Mouse (Mus musculus) ES-Bruce4 (cell line): ENCODE results near the gene Tom1. TPM values are rescaled to one million over a fixed set of nuclear protein-coding genes. Genes with fewer than 3 reads are reported as not detected.

Experiments
- H3K27ac ChIP-seq: 2 replicates; pipeline ENCODE4 v1.5.1; 2012; ENCODE audit warnings: low read length, inconsistent platforms; ENCODE audit not compliant: insufficient read depth
- H3K27me3 ChIP-seq: 2 replicates; pipeline ENCODE4 v1.6.1; 2012; ENCODE audit warnings: mild to moderate bottlenecking, low read length, inconsistent platforms; ENCODE audit not compliant: control insufficient read depth, poor library complexity, insufficient read depth, severe bottlenecking
- H3K36me3 ChIP-seq: 2 replicates; pipeline ENCODE4 v1.6.1; 2012; ENCODE audit warnings: inconsistent platforms, mild to moderate bottlenecking, low read length, moderate library complexity; ENCODE audit not compliant: control insufficient read depth, poor library complexity, insufficient read depth, severe bottlenecking
- H3K4me1 ChIP-seq: one replicate; pipeline ENCODE4 v1.8.1; 2011; ENCODE audit warnings: low read length; ENCODE audit not compliant: control insufficient read depth, insufficient read depth
- H3K4me3 ChIP-seq: 2 replicates; pipeline ENCODE4 v1.5.1; 2011; ENCODE audit warnings: low read depth, mild to moderate bottlenecking, low read length
- H3K9ac ChIP-seq: 2 replicates; pipeline ENCODE4 v1.6.1; 2012; ENCODE audit warnings: low read depth, mild to moderate bottlenecking, inconsistent platforms; ENCODE audit not compliant: poor library complexity, severe bottlenecking
- H3K9me3 ChIP-seq: replicated peaks from 2 replicates; pipeline ENCODE4 v1.6.1; 2012; ENCODE audit warnings: mild to moderate bottlenecking, low read length, inconsistent platforms; ENCODE audit not compliant: control insufficient read depth, poor library complexity, insufficient read depth, severe bottlenecking
- CTCF ChIP-seq: IDR thresholded peaks from one replicate; pipeline ENCODE4 v1.8.1; 2011; ENCODE audit warnings: low read depth, low read length
- EP300 ChIP-seq: IDR thresholded peaks from 2 replicates; pipeline ENCODE4 v1.6.1; 2011; ENCODE audit warnings: low read depth, low read length; ENCODE audit not compliant: insufficient read depth
- POLR2A ChIP-seq: IDR thresholded peaks from one replicate; pipeline ENCODE4 v1.8.1; 2011; ENCODE audit warnings: low read length; ENCODE audit not compliant: insufficient read depth
- polyA plus RNA-seq: library from polyadenylated mRNA; stranded (reverse); fragments of >200 nt; gene quantifications from 2 replicates; pipeline ENCODE4 v1.2.4, GENCODE M21; 2011; ENCODE audit warnings: low read depth; ENCODE audit not compliant: missing spikeins, insufficient read depth, insufficient read length

Gene Tom1
- polyA plus RNA-seq, 1 experiment: 46.1 TPM

DNA sequence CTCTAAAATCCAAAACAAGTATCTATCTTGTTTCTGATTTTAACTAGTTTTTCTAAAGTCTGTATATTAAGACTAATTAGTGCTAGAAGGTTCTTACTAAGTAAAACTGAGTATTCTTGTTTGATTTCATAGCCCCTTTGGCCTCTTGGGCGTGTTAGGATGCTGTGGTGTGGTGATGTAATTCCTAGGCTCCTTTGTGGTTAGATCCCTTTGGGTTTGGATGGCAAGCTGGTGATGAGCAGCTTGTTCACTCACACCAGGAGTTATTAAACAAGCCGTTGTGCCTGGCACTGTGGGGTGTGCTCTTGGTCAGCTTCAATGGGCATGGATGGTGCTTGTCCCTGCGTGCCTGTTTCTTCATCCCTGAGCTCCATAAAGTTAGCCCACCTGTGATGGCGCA is 19.8 kb downstream of the Tom1 start:
- no peak overlapping the region for H3K9ac ChIP-seq
- H3K4me3 ChIP-seq: no peak overlapping the region
- H3K27me3 ChIP-seq: no peaks in the 10 kb centered on the region
- H3K9me3 ChIP-seq: no peaks in the 10 kb centered on the region
- H3K4me1 ChIP-seq: no peaks in the 10 kb centered on the region
- TF ChIP-seq CTCF: no peak
- TF ChIP-seq EP300: no peak
- TF ChIP-seq POLR2A: no peak
- H3K36me3 ChIP-seq: 0 out of 2 replicates have a peak, but pooled peaks cover 6% of the 10 kb centered on the region
- no peak overlapping the region for H3K27ac ChIP-seq

DNA sequence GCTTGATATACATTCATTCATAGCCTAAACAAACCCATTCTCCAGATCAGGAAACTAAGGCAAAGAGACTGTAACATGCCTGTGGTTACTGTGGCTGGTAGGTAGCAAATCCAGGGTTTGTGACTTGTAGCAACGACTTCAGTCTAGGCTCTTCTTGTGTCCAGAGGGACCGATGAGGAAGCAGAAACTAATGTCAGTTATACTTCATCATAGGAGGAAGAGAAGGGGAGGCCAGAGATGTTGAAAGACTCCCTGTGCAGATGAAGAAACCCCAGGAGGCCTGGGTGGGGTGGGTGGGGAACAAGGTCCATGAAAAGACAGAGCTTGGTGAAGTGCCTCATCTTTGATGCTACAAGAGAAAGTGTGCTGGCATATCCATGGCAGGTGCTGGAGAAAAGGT is 22.2 kb downstream of the Tom1 start:
- Histone ChIP-seq H3K4me1 (no peaks in the 10 kb centered on the region), H3K9me3 (no peaks in the 10 kb centered on the region), H3K36me3 (0 out of 2 replicates have a peak, but pooled peaks cover 10% of the 10 kb centered on the region), H3K4me3 (no peak overlapping the region), H3K27me3 (no peaks in the 10 kb centered on the region), H3K9ac (no peak overlapping the region), H3K27ac (no peak overlapping the region)
- no peak for TF ChIP-seq CTCF

DNA sequence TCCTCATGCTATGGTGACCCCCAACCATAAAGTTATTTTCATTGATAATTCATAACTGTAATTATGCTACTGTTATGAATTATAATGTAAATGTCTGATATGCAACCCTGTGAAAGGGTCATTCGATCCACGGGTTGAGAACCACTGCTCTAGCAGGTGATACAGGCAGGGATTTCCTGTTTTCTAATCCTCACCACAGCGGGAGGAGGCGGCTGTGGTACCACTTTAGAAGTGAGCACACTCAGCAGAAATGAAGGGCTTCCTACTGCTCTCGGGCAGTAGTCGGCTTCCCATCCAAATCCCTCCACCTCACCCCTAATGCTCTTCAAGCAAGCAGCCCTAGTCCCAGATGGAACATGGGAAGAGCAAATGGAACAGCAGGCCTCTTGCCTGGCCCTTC is 26.5 kb downstream of the Tom1 start:
- H3K9me3 ChIP-seq: no peaks in the 10 kb centered on the region
- H3K27ac ChIP-seq: no peak overlapping the region
- no peak for TF ChIP-seq CTCF
- no peak for TF ChIP-seq EP300
- no peaks in the 10 kb centered on the region for H3K27me3 ChIP-seq
- 0 out of 2 replicates have a peak, but pooled peaks cover 6% of the 10 kb centered on the region for H3K36me3 ChIP-seq
- H3K9ac ChIP-seq: no peak overlapping the region
- no peak overlapping the region for H3K4me3 ChIP-seq
- H3K4me1 ChIP-seq: no peaks in the 10 kb centered on the region

DNA sequence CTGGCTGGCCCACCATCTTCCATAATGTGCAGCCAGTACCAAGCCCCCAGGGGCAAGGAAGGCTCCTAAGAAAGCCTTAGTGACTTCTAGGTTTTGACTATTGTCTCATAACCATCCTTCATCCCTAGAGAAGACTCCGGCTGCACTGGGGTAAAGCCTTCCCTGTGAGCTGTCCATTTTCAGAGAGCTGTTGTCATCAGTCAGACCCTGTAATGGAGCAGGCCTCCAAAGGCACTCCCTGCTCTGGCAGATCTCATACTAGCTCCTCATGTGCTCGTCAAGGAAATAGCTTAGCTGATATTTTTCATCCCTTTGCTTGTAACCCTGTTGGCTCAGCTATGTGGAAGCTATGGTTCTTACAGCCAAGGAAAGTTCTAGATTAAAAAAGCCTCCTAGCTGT is 27.3 kb downstream of the Tom1 start:
- Histone ChIP-seq H3K27ac (no peak overlapping the region), H3K9me3 (no peaks in the 10 kb centered on the region), H3K4me1 (no peaks in the 10 kb centered on the region), H3K9ac (no peak overlapping the region), H3K4me3 (no peak overlapping the region), H3K27me3 (no peaks in the 10 kb centered on the region), H3K36me3 (0 out of 2 replicates have a peak, but pooled peaks cover 5% of the 10 kb centered on the region)
- TF ChIP-seq CTCF (no peak), POLR2A (no peak), EP300 (no peak)

DNA sequence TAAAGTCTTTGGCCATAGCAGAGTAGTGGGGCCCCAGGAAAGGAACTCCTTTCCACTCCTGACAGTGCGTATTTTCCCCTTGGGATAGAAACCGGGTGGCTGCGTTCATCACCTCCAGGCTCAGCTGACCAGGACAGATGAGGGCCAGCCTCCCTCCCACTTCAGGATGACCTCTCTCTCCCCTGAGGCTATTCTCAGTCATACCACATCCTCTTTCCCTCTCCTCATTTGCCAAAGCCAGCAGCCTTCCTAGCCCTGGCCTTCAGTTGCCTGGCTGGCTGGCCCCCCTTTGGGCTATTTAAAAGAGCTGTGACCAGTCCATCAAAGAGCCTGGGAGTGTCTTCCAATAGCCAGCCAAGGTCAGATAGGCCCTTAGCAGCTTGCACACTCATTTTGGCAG is 29.8 kb downstream of the Tom1 start:
- Histone ChIP-seq H3K4me3 (no peak overlapping the region), H3K36me3 (0 out of 2 replicates have a peak, but pooled peaks cover 4% of the 10 kb centered on the region)
- no peak for TF ChIP-seq POLR2A
- TF ChIP-seq CTCF: no peak
- no peak for TF ChIP-seq EP300

DNA sequence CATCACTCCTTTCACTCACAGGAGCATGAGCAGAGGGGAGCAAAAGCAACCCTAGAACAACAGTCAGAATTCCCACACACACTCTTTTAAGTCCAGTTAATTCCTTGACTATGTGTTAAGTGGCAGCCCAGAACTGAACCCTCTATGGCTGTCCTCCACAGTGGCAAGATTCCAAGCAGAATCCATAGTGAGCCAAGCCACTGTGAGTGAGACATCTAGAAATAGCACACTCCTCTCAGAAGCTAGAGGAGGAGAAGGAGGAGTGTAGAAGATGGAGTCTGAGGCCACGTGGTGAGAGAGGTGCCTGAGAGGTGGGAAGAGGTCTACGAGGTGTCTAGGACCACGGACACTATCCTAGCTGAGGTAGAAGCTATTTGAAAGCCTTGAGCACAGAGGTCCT is 31.3 kb downstream of the Tom1 start:
- H3K27ac ChIP-seq: no peak overlapping the region
- H3K4me1 ChIP-seq: no peaks in the 10 kb centered on the region
- H3K9ac ChIP-seq: no peak overlapping the region
- H3K36me3 ChIP-seq: 0 out of 2 replicates have a peak, but pooled peaks cover 2% of the 10 kb centered on the region
- no peak overlapping the region for H3K4me3 ChIP-seq
- H3K9me3 ChIP-seq: no peaks in the 10 kb centered on the region
- H3K27me3 ChIP-seq: no peaks in the 10 kb centered on the region
- TF ChIP-seq CTCF (no peak), POLR2A (no peak), EP300 (no peak)

More for the DNA sequence above, 29.8 kb downstream of the Tom1 start:
- Histone ChIP-seq H3K4me1 (no peaks in the 10 kb centered on the region), H3K9ac (no peak overlapping the region), H3K27me3 (no peaks in the 10 kb centered on the region), H3K27ac (no peak overlapping the region), H3K9me3 (no peaks in the 10 kb centered on the region)

DNA sequence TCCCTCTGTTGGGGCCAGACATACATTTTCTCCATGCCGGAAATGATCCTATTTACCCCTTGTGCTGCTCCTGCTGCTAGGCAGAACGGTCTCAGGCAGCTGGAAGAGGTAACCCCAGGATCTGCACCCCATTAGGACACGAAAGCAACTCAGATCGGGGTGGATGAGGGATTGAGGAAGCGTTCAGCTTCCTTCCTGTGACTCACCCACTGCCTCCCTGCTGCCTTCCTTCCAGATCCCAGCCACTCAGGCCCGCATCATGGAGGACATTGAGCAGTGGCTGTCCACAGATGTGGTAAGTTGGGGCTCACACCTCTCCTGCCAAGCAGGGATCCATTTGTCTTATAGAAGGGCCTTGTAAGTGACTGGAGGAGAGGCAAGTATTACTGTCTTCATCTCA is 33.8 kb downstream of the Tom1 start:
- H3K9me3 ChIP-seq: no peaks in the 10 kb centered on the region
- H3K4me1 ChIP-seq: no peaks in the 10 kb centered on the region
- H3K4me3 ChIP-seq: no peak overlapping the region
- no peaks in the 10 kb centered on the region for H3K36me3 ChIP-seq
- TF ChIP-seq EP300 (no peak), CTCF (no peak), POLR2A (no peak)
- H3K9ac ChIP-seq: no peak overlapping the region
- no peak overlapping the region for H3K27ac ChIP-seq
- no peaks in the 10 kb centered on the region for H3K27me3 ChIP-seq
